Mouse (Mus musculus) cerebellum, adult 2 months (tissue): ENCODE data around the gene Sec22c. TPM values are rescaled to one million over a fixed set of nuclear protein-coding genes. Genes with fewer than 3 reads are reported as not detected.

Experiments
- DNase-seq, 2 experiments: peaks; one replicate each; pipeline ENCODE4 v3.0.0; 2021
- H3K27ac ChIP-seq: fragments of 200-500 bp; 2 replicates; pipeline ENCODE4 v1.5.1; 2012; ENCODE audit warnings: low read length, control low read depth, inconsistent platforms; ENCODE audit not compliant: insufficient read depth
- H3K27me3 ChIP-seq: fragments of 200-500 bp; 2 replicates; pipeline ENCODE4 v1.6.1; 2012; ENCODE audit warnings: inconsistent platforms, mild to moderate bottlenecking, low read length, moderate library complexity; ENCODE audit not compliant: control insufficient read depth, insufficient read depth
- H3K4me1 ChIP-seq: fragments of 200-500 bp; 2 replicates; pipeline ENCODE4 v1.6.1; 2011; ENCODE audit warnings: low read length; ENCODE audit not compliant: control insufficient read depth, insufficient read depth
- H3K4me3 ChIP-seq: fragments of 200-500 bp; replicated peaks from 2 replicates; pipeline ENCODE3; 2011; ENCODE audit warnings: mild to moderate bottlenecking, low read depth, low read length, control low read depth; ENCODE audit not compliant: insufficient read depth
- CTCF ChIP-seq: fragments of 200-500 bp; IDR thresholded peaks from 2 replicates; pipeline ENCODE4 v1.5.1; 2011; ENCODE audit warnings: low read depth, mild to moderate bottlenecking, control low read depth, low read length, moderate library complexity, borderline replicate concordance; ENCODE audit not compliant: insufficient read depth
- POLR2A ChIP-seq: fragments of 200-500 bp; IDR thresholded peaks from 2 replicates; pipeline ENCODE4 v1.6.1; 2011; ENCODE audit warnings: low read length, control low read depth, borderline replicate concordance; ENCODE audit not compliant: insufficient read depth
- WGBS: fragments of 180-500 bp; shearing (Covaris S2); methylation state at CpG from one replicate; pipeline ENCODE4 v1.1.7; 2018; 5-methylcytosine and 5-hydroxymethylcytosine counted together
- polyA plus RNA-seq: library from polyadenylated mRNA; depleted of rRNA; stranded (reverse); fragments of >200 nt; gene quantifications from 2 replicates; pipeline ENCODE4 v1.2.3, GENCODE M21; 2012; rRNA removed

Gene Sec22c
- polyA plus RNA-seq, 1 experiment = 12.3 TPM

- WGBS = 56% methylated on average over 1 of the region's 1 CpGs
- Histone ChIP-seq H3K4me1 (no peaks in the 10 kb centered on the region), H3K4me3 (no peak overlapping the region), H3K27ac (no peak overlapping the region), H3K27me3 (no peaks in the 10 kb centered on the region; the same call in 1 of the 2 replicates)
- TF ChIP-seq CTCF (no peak), POLR2A (no peak)
- DNase-seq = no peak
These were observed 74.7 kb downstream of the Sec22c start for GRCm38 (mm10) chr9:121630627-121631026.

Other genes starting within 250 kb of the Sec22c start
- gene Cck, start 209.8 kb downstream of the Sec22c start, polyA plus RNA-seq = 162 and 188 TPM in 2 replicates
- gene Lyzl4, start 63.4 kb downstream of the Sec22c start, polyA plus RNA-seq = 0.38 and 0.63 TPM in 2 replicates
- 5.2 and 9.3 TPM in 2 replicates for gene Vipr1, start 62.8 kb downstream of the Sec22c start, polyA plus RNA-seq
- gene Ss18l2, start 4.8 kb upstream of the Sec22c start, polyA plus RNA-seq = 147 TPM in 2 replicates
- 130 and 145 TPM in 2 replicates for gene Nktr, start 13.7 kb upstream of the Sec22c start, polyA plus RNA-seq
- gene Zfp651, start 53.8 kb upstream of the Sec22c start, polyA plus RNA-seq = 67.9 and 68.5 TPM in 2 replicates
- gene Klhl40, start 72.1 kb upstream of the Sec22c start, polyA plus RNA-seq = 0.29 and 0.51 TPM in 2 replicates
- gene Hhatl, start 87.0 kb upstream of the Sec22c start, polyA plus RNA-seq = 43.9 and 46.5 TPM in 2 replicates
- gene Ccdc13, start 134.0 kb upstream of the Sec22c start, polyA plus RNA-seq = 15.1 and 18.5 TPM in 2 replicates
- 125 and 128 TPM in 2 replicates for gene Higd1a, start 152.9 kb upstream of the Sec22c start, polyA plus RNA-seq
- gene Ackr2, start 192.9 kb upstream of the Sec22c start, polyA plus RNA-seq = 0.05 and 0.16 TPM in 2 replicates
- gene Cyp8b1, start 210.8 kb upstream of the Sec22c start, polyA plus RNA-seq = not detected in 2 replicates
- gene Fam198a, start 245.5 kb upstream of the Sec22c start, polyA plus RNA-seq = 3.1 and 3.2 TPM in 2 replicates